Mouse (Mus musculus) CH12.LX (cell line): ENCODE data around the gene Plgrkt. TPM values are rescaled to one million over a fixed set of nuclear protein-coding genes. Genes with fewer than 3 reads are reported as not detected.

Experiments used
- DNase-seq: peaks from one replicate; pipeline ENCODE4 v3.0.0-alpha.2; 2013; ENCODE audit errors: extremely low read depth
- H3K27ac ChIP-seq: 2 replicates; pipeline ENCODE4 v1.5.1; 2012; ENCODE audit warnings: low read depth, mild to moderate bottlenecking, control low read depth, moderate library complexity; ENCODE audit not compliant: insufficient read depth
- H3K27me3 ChIP-seq: replicated peaks from 2 replicates; pipeline ENCODE3; 2012; ENCODE audit warnings: inconsistent platforms
- H3K36me3 ChIP-seq, 2 experiments: replicated peaks in 1 of 2; 2 replicates each; pipeline versions ENCODE3 to v1.6.1; 2012; ENCODE audit warnings: inconsistent platforms in 1 of 2, low read length in 1 of 2, mild to moderate bottlenecking in 1 of 2, mixed read lengths in 1 of 2, moderate library complexity in 1 of 2; ENCODE audit not compliant: control insufficient read depth in 1 of 2, insufficient read depth in 1 of 2
- H3K4me1 ChIP-seq, 2 experiments: 2 replicates each; pipeline ENCODE4 v1.6.1; 2012; ENCODE audit warnings: inconsistent platforms in 1 of 2, moderate library complexity in 1 of 2; ENCODE audit not compliant: insufficient read depth in 2 of 2, control insufficient read depth in 1 of 2
- H3K4me2 ChIP-seq: 2 replicates; pipeline ENCODE4 v1.6.1; 2012; ENCODE audit warnings: low read depth, mild to moderate bottlenecking, control low read depth; ENCODE audit not compliant: poor library complexity, insufficient read depth, severe bottlenecking
- H3K4me3 ChIP-seq, 3 experiments: fragments of 150-350 bp in 1 of 3; sonication (generic) in 1 of 3; replicated peaks in 1 of 3; 2 replicates each; pipeline versions ENCODE3 to v1.5.1; 2011 to 2012; ENCODE audit warnings: low read depth in 2 of 3, low read length in 2 of 3, mild to moderate bottlenecking in 2 of 3, moderate library complexity in 2 of 3, control low read depth in 1 of 3, improper control_type of control experiment in 1 of 3, inconsistent platforms in 1 of 3, mixed read lengths in 1 of 3; ENCODE audit not compliant: poor library complexity in 1 of 3
- H3K79me2 ChIP-seq: replicated peaks from 2 replicates; pipeline ENCODE4 v1.6.1; 2012; ENCODE audit warnings: mild to moderate bottlenecking, moderate library complexity; ENCODE audit not compliant: control insufficient read depth, poor library complexity, insufficient read depth, severe bottlenecking; ENCODE audit errors: extremely low read depth
- H3K9ac ChIP-seq: 2 replicates; pipeline ENCODE4 v1.6.1; 2012; ENCODE audit warnings: low read depth, mild to moderate bottlenecking, control low read depth, moderate library complexity; ENCODE audit not compliant: insufficient read depth
- H3K9me3 ChIP-seq: replicated peaks from 2 replicates; pipeline ENCODE3; 2012; ENCODE audit warnings: low read length, inconsistent platforms, mixed read lengths
- BHLHE40 ChIP-seq: IDR thresholded peaks from 2 replicates; pipeline ENCODE4 v1.6.1; 2011; ENCODE audit warnings: mild to moderate bottlenecking, low read depth, low read length, improper control_type of control experiment
- CHD1 ChIP-seq: IDR thresholded peaks from 2 replicates; pipeline ENCODE4 v1.6.1; 2012; ENCODE audit warnings: low read depth, low read length, improper control_type of control experiment, inconsistent platforms
- CHD2 ChIP-seq: IDR thresholded peaks from 2 replicates; pipeline ENCODE4 v1.6.1; 2011; ENCODE audit warnings: low read length, improper control_type of control experiment
- CTCF ChIP-seq, 2 experiments: IDR thresholded peaks in 1 of 2; conservative IDR thresholded peaks in 1 of 2; 2 replicates each; pipeline ENCODE4 v1.5.1; 2011 to 2012; ENCODE audit warnings: low read depth in 2 of 2, low read length in 2 of 2, improper control_type of control experiment in 1 of 2, inconsistent platforms in 1 of 2, mild to moderate bottlenecking in 1 of 2, moderate library complexity in 1 of 2
- EP300 ChIP-seq: IDR thresholded peaks from 2 replicates; pipeline ENCODE4 v1.6.1; 2011; ENCODE audit warnings: low read length, improper control_type of control experiment
- ETS1 ChIP-seq: conservative IDR thresholded peaks from 2 replicates; pipeline ENCODE4 v1.6.1; 2012; ENCODE audit warnings: low read depth, mild to moderate bottlenecking, inconsistent platforms, low read length, improper control_type of control experiment, moderate library complexity
- IRF4 ChIP-seq: IDR thresholded peaks from 2 replicates; pipeline ENCODE4 v1.6.1; 2014; ENCODE audit warnings: low read depth, mild to moderate bottlenecking, inconsistent platforms, low read length, improper control_type of control experiment
- JUN ChIP-seq: IDR thresholded peaks from 2 replicates; pipeline ENCODE4 v1.6.1; 2011; ENCODE audit warnings: low read depth, mild to moderate bottlenecking, low read length, improper control_type of control experiment, moderate library complexity; ENCODE audit not compliant: insufficient read depth
- MAFK ChIP-seq: IDR thresholded peaks from 2 replicates; pipeline ENCODE4 v1.6.1; 2011; ENCODE audit warnings: low read length, improper control_type of control experiment; ENCODE audit not compliant: insufficient replicate concordance
- MAZ ChIP-seq: IDR thresholded peaks from 2 replicates; pipeline ENCODE4 v1.6.1; 2012; ENCODE audit warnings: low read depth, mild to moderate bottlenecking, inconsistent platforms, low read length, improper control_type of control experiment, moderate library complexity
- MEF2A ChIP-seq: IDR thresholded peaks from 2 replicates; pipeline ENCODE4 v1.6.1; 2014; ENCODE audit warnings: low read depth, mild to moderate bottlenecking, inconsistent platforms, low read length, improper control_type of control experiment, borderline replicate concordance
- NELFE ChIP-seq: IDR thresholded peaks from 2 replicates; pipeline ENCODE4 v1.6.1; 2011; ENCODE audit warnings: low read depth, low read length, improper control_type of control experiment
- NRF1 ChIP-seq: IDR thresholded peaks from 2 replicates; pipeline ENCODE4 v1.6.1; 2014; ENCODE audit warnings: low read depth, mild to moderate bottlenecking, inconsistent platforms, low read length, improper control_type of control experiment, moderate library complexity
- PAX5 ChIP-seq: IDR thresholded peaks from 2 replicates; pipeline ENCODE4 v1.6.1; 2012; ENCODE audit warnings: low read length, inconsistent platforms, mixed read lengths
- RCOR1 ChIP-seq: conservative IDR thresholded peaks from 2 replicates; pipeline ENCODE4 v1.6.1; 2012; ENCODE audit warnings: low read depth, mild to moderate bottlenecking, inconsistent platforms, low read length, improper control_type of control experiment
- SIN3A ChIP-seq: IDR thresholded peaks from 2 replicates; pipeline ENCODE4 v1.6.1; 2012; ENCODE audit warnings: low read length, improper control_type of control experiment, inconsistent platforms
- TBP ChIP-seq: conservative IDR thresholded peaks from 2 replicates; pipeline ENCODE4 v1.6.1; 2011; ENCODE audit warnings: low read depth, low read length, improper control_type of control experiment
- TCF12 ChIP-seq: IDR thresholded peaks from 2 replicates; pipeline ENCODE4 v1.6.1; 2014; ENCODE audit warnings: low read depth, mild to moderate bottlenecking, inconsistent platforms, low read length, improper control_type of control experiment
- UBTF ChIP-seq: IDR thresholded peaks from 2 replicates; pipeline ENCODE4 v1.6.1; 2012; ENCODE audit warnings: low read depth, mild to moderate bottlenecking, inconsistent platforms, low read length, improper control_type of control experiment, moderate library complexity
- USF2 ChIP-seq: conservative IDR thresholded peaks from 2 replicates; pipeline ENCODE4 v1.6.1; 2011; ENCODE audit warnings: low read depth, low read length, improper control_type of control experiment
- ZKSCAN1 ChIP-seq: IDR thresholded peaks from 2 replicates; pipeline ENCODE4 v1.6.1; 2012; ENCODE audit warnings: low read depth, inconsistent platforms, low read length, improper control_type of control experiment, borderline replicate concordance
- ZMIZ1 ChIP-seq: IDR thresholded peaks from 2 replicates; pipeline ENCODE4 v1.6.1; 2012; ENCODE audit warnings: low read depth, mild to moderate bottlenecking, inconsistent platforms, low read length, improper control_type of control experiment
- dilution Hi-C: fragments of 300-500 bp; cut with MboI; formaldehyde crosslinking; loops from 2 replicates; pipeline ENCODE4 v1.14.3; 2020; ENCODE audit warnings: low sequenced_read_pairs; ENCODE audit not compliant: extremely low pct_unique_long_range_greater_than_20kb, extremely low pct_ligation_motif_present
- in situ Hi-C: fragments of 300-500 bp; cut with MboI; formaldehyde crosslinking; loops from 3 replicates; pipeline ENCODE4 v1.14.3; 2019; ENCODE audit warnings: low sequenced_read_pairs, low pct_ligation_motif_present, low pct_unique_long_range_greater_than_20kb, mixed read lengths
- polyA plus RNA-seq: library from polyadenylated mRNA; unstranded; fragments of >175 nt; gene quantifications from 2 replicates; pipeline ENCODE4 v1.2.1, GENCODE M21; 2012; ENCODE audit warnings: low read depth; ENCODE audit not compliant: insufficient read length
- total RNA-seq, 2 experiments: library from RNA; depleted of rRNA; stranded (reverse); fragments of 300-350 nt in 1 of 2; fragments of >200 nt in 1 of 2; gene quantifications; 2 replicates each; pipeline ENCODE4 v1.2.3; 2012 to 2014

Gene Plgrkt
- total and polyA plus RNA-seq, 3 experiments, result 31.3 to 40.6 (median 33.0) TPM

GRCm38 (mm10) chr19:29373438-29373837 lies 6.2 kb upstream of the Plgrkt start:
- no peak overlapping the region for H3K9ac ChIP-seq
- TF ChIP-seq TCF12 (no peak), MEF2A (no peak), ETS1 (no peak), ZKSCAN1 (no peak)
- TF ChIP-seq, all 38 proteins: peak for 0
- Histone ChIP-seq H3K4me2 (no peak overlapping the region; the same call in 1 of the 2 replicates), H3K4me1 (peaks cover 17 to 45% of the 10 kb centered on the region in 2 experiments), H3K4me3 (no peak overlapping the region), H3K9me3 (no peaks in the 10 kb centered on the region), H3K27me3 (no peaks in the 10 kb centered on the region), H3K79me2 (peaks cover 44% of the 10 kb centered on the region), H3K27ac (peak overlapping the region; percentile 66), H3K36me3 (peaks cover 6 to 37% of the 10 kb centered on the region in 2 experiments)
- dilution Hi-C loops (no loop called here), in situ Hi-C loops (loop anchor here (5.0 to 25.0 kb wide), 3 partner anchors 119 to 586 kb away; partner anchors contain the start of genes 9930021J03Rik and Ranbp6)
- DNase-seq, result no peak

- Histone ChIP-seq H3K9ac (peak overlapping the region; percentile 88), H3K4me2 (peak overlapping the region; percentile 98), H3K36me3 (peaks cover 6 to 33% of the 10 kb centered on the region in 2 experiments), H3K79me2 (peaks cover 50% of the 10 kb centered on the region), H3K4me1 (peaks cover 17 to 41% of the 10 kb centered on the region in 2 experiments), H3K27ac (peak overlapping the region; percentile 85; the same call in 1 of the 2 replicates), H3K27me3 (no peaks in the 10 kb centered on the region), H3K9me3 (no peaks in the 10 kb centered on the region), H3K4me3 (peak overlapping the region; percentile 42 to 71 (median 53))
- DNase-seq, result no peak
- in situ Hi-C loops (loop anchor here (5.0 to 25.0 kb wide), 3 partner anchors 120 to 585 kb away; partner anchors contain the start of genes 9930021J03Rik and Ranbp6), dilution Hi-C loops (no loop called here)
- TF ChIP-seq CTCF (conservative IDR thresholded peaks at IDR 0.05 in 1 of 2, IDR thresholded peaks at IDR 0.05 in 1 of 2; ENCODE audit: low read depth in 2 of 2, low read length in 2 of 2) (no peak), TBP (no peak), UBTF (no peak), JUN (no peak), SIN3A (peak; percentile 19; the same call in 1 of the 2 replicates), MAZ (0 out of 2 replicates have a peak, but pooled peaks have one; percentile 26), USF2 (no peak), CHD2 (no peak), EP300 (no peak), RCOR1 (no peak), IRF4 (0 out of 2 replicates have a peak, but pooled peaks have one; percentile 9), NRF1 (no peak), MAFK (no peak), BHLHE40 (peak; percentile 36; the same call in 1 of the 2 replicates), CHD1 (peak; percentile 14; the same call in 1 of the 2 replicates), ZMIZ1 (no peak), ETS1 (0 out of 2 replicates have a peak, but pooled peaks have one; percentile 12), NELFE (no peak), PAX5 (no peak)
Measured at GRCm38 (mm10) chr19:29372621-29373020, 5.4 kb upstream of the Plgrkt start.
